Mouse (Mus musculus): ENCODE results near the gene Olfr366.
"Not testable (repeated sequence)": the region's sequence is repeated elsewhere in the genome, so short reads cannot be mapped to it uniquely, and the experiment has no call there.

Gene Olfr366

GRCm38 (mm10) chr2:37211274-37211673, at the start of gene Olfr366:
Gene Olfr366, plus strand, starts transcription at chr2:37211574.
- DNase-seq = no peak

- DNase-seq = no peak
Measured at GRCm38 (mm10) chr2:37187898-37188297, 23.5 kb upstream of the Olfr366 start, which contains the start of gene Olfr365. Gene Olfr365, plus strand, starts transcription at chr2:37188198.

GRCm38 (mm10) chr2:37261781-37262180, 50.4 kb downstream of the Olfr366 start:
- not testable (repeated sequence) for DNase-seq

Measured in thymus, postnatal 36 days (tissue).